Mouse (Mus musculus): ENCODE measurements around the gene Ctse. TPM values are rescaled to one million over a fixed set of nuclear protein-coding genes. Genes with fewer than 3 reads are reported as not detected.
A peak's percentile ranks its signal among the peaks of the same experiment; 100 is the strongest.
"Not testable (repeated sequence)": the region's sequence is repeated elsewhere in the genome, so short reads cannot be mapped to it uniquely, and the experiment has no call there.

Gene Ctse
- total RNA-seq (2022), result 1 to 10 TPM in 1 of 4 experiments, under 1 TPM in 3; 0.27 to 1.3 (median 0.80) TPM

GRCm38 (mm10) chr1:131637791-131638540 lies at the start of gene Ctse:
TSS of gene Ctse (plus strand) at chr1:131638306.
- no peak for DNase-seq (ENCODE audit: low spot score)

- DNase-seq (ENCODE audit: low spot score), result no peak
Observed at GRCm38 (mm10) chr1:131598905-131599304, 39.2 kb upstream of the Ctse start, which contains the start of gene Avpr1b. TSS of gene Avpr1b (plus strand) at chr1:131599239.

DNA sequence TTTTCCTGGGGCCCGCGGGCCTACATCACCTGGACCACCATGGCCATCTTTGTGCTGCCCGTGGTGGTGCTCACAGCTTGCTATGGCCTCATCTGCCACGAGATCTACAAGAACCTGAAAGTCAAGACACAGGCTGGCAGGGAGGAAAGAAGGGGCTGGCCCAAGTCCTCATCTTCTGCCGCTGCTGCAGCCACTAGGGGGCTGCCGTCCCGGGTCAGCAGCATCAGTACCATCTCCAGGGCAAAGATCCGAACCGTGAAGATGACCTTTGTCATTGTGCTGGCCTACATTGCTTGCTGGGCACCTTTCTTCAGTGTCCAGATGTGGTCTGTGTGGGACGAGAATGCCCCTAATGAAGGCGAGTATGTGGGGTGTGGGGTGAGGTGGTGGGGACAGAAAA lies 37.8 kb upstream of the Ctse start:
- DNase-seq (ENCODE audit: low spot score), result no peak

- no peak for DNase-seq (ENCODE audit: low spot score)
Observed at GRCm38 (mm10) chr1:131606719-131607118, 31.4 kb upstream of the Ctse start.

DNA sequence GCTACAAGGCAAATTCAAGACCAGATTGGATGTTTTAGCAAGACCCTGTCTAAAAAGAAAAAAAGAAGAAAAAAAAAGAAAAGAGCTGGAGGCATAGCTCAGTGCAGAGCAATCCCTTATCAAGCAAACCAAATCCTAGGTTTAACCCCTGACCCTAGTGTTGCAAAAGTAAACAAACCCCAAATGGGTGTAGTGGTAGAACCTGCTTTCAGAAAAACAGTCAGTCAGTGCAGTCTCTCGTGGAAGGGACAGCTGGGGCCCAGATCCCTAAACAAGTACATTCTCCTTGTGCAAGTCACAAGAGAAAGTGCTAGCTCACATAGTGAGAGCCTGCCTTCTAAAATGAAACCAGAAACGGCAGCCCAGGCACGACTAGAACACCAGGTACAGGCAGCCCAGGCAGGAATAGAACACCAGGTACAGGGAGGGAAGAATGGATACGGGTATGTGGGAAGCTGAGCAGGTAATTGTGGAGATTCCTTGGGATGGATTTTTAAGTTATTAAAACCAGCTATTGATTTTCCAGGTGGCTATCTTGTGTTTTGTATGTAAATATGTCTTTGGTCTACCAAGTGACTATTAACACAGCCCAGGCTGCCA lies 25.4 kb upstream of the Ctse start:
- DNase-seq (ENCODE audit: low spot score), result no peak

DNA sequence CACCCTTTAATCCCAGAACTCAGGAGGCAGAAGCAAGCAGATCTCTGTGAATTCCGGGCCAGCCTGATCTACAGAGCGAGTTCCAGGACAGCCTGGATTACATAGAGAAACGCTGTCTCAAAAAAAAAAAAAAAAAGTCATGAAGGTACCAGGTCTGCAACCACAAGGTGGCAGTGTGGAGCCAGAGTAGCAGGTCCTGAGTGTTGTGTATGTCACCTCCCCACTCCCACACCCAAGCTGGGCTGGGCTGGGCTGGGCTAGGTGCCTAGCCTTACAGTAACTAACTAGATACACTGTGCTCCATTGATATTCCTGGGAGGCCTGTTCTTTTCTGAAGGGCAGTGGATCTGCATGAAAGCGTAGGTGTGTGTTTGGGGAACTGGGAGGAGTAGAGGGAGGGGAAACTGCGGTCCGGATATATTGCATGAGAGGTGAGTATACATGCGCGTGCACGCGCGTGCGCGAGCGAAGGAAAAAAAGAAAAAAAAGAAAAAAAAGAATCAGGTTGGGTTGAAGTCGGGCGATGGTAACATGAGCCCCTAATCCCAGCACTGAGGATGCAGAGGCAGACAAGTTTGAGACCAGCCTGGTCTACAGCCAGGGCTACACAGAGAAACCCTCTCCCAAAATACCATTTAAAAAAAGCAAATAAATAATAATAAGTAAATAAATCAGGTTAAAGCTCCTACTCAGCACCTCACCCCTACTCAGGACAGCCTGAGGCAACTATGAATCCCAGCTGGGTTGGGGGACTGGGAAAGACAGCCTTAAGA lies 24.6 kb upstream of the Ctse start:
- peak; percentile 44 for DNase-seq (ENCODE audit: low spot score)

DNA sequence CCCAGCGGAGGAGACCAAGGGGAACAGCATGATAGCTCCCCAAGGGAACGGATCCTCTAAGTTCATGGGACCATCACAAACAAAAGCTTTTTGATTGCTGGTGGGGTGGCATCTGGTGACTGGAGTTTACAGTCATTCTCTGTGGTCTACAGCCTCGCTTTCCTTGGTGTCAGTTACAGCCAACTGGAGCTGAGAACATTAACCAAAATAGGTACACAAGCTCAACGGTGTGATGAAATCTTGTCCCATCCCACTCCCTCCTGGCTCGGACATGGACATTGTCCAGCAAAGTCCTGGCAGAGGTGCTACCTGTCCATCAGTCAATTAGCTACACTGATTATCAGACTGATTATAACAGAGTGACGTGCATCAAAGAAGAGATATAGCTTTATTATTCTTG lies 23.5 kb upstream of the Ctse start:
- no peak for DNase-seq (ENCODE audit: low spot score)

GRCm38 (mm10) chr1:131616131-131616530 lies 22.0 kb upstream of the Ctse start:
- no peak for DNase-seq (ENCODE audit: low spot score)

DNA sequence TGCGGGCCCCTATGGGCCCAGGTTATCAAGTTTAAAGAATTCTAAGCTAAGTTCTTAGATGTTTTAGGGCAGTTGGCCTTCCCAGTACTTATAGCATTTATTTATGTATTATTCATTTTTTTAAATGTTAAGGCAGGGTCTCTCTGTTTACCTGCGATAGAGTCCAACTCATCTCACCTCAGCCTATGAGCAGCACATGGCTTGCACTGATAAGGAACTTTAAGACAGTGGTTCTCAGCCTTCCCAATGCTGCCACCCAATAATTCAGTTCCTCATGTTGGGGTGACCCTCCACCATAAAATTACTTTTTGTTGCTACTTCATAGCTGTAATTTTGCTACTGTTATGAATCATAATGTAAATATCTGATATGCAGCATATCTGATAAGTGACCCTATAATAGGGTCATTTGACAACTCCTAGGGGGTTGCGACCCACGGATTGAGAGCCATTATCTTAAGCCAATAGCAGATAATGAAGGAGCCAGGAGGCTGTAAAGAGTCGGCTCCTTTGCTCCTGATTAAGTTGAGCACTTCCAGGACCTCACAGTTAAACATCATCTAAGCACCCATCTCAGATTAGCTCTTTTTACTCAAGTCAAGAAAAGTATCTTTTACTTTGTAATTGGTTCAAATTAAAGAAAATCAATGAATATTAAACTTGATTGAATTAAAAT lies 21.4 kb upstream of the Ctse start:
- no peak for DNase-seq (ENCODE audit: low spot score)

- no peak for DNase-seq (ENCODE audit: low spot score)
Observed at GRCm38 (mm10) chr1:131618576-131618975, 19.5 kb upstream of the Ctse start.

GRCm38 (mm10) chr1:131619348-131619747 lies 18.8 kb upstream of the Ctse start:
- DNase-seq (ENCODE audit: low spot score), result no peak

DNA sequence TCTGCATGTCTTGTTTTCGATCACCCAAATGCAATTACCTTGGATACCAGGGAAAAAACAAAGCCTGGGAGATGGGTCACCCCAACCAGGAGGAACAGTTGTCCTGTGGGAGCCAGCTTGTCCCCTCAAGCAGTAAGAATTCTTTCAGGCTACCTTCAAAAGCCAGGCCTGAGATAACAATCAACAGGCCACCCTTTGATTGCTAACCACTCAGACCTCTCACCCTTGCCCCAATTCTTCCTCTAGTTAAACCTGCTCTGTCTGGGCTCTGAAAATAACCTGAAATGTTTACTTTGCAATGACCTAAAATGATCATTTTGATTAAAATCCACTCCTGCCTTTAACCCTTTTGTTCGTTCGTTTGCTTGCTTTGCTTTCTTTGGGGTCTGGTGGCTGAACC lies 14.5 kb upstream of the Ctse start:
- DNase-seq (ENCODE audit: low spot score), result no peak

GRCm38 (mm10) chr1:131624175-131624835 lies 13.8 kb upstream of the Ctse start:
- no peak for DNase-seq (ENCODE audit: low spot score)

- no peak for DNase-seq (ENCODE audit: low spot score)
Observed at GRCm38 (mm10) chr1:131626200-131626599, 11.9 kb upstream of the Ctse start.

GRCm38 (mm10) chr1:131632216-131632615 lies 5.9 kb upstream of the Ctse start:
- not testable (repeated sequence) for DNase-seq (ENCODE audit: low spot score)

GRCm38 (mm10) chr1:131634495-131634894 lies 3.6 kb upstream of the Ctse start:
- no peak for DNase-seq (ENCODE audit: low spot score)

DNA sequence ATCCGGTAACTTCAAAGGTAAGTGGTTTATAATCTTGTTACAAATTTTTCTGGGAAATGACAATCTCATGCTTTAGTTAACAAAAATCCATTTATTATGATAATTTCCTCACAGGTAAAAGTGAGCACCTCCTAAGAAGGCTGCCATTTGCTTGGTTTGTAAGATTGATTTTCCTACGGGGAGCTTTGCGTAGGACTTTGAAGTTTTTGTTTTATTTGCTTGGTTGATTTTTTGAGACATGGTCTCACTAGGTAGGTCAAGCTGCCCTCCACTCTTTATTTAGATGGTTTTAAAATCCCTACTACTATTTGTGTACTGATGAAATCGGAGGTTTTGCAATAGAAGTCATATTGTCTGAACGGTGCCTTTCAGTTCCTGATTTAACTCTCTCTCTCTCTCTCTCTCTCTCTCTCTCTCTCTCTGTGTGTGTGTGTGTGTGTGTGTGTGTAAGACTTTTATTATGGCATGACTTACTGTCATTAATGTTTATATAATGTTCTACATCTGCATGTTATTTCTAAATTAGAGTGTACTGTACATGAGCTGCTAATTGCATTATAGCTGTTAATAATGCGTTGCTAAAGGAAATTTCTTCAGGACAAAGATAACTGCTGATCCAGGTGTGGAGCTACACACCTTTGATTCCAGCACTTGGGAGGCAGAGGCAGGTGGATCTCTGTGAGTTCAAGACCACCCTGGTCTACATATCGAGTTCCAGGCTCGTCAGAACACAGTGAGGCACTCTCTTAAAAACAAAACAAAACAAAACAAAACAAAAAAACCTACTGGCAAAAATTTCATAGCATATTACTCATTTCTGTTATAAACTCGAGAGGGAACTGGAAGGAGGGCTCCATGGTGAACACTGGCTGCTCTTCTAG lies 675 bp downstream of the Ctse start:
- DNase-seq (ENCODE audit: low spot score), result no peak

GRCm38 (mm10) chr1:131640062-131640461 lies 2.0 kb downstream of the Ctse start:
- DNase-seq (ENCODE audit: low spot score), result no peak

DNA sequence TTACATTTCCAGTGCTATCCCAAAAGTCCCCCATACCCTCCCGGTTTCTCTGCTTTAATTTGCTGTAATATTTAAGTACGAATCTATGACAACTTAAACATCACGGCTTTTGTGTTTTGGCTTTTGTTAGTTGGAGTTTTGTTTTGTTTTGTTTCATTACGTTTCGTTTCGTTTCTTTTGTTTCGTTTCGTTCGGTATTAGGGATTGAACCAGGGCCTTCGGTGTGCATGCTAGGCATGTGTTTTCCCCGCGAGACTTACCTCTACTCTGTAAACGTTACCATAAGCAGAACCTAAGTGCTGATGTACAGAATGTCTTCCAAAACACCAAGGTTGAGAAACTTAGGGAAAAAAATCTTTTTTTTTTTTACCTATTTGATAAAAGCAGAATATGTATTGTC lies 3.5 kb downstream of the Ctse start:
- DNase-seq (ENCODE audit: low spot score), result no peak

DNA sequence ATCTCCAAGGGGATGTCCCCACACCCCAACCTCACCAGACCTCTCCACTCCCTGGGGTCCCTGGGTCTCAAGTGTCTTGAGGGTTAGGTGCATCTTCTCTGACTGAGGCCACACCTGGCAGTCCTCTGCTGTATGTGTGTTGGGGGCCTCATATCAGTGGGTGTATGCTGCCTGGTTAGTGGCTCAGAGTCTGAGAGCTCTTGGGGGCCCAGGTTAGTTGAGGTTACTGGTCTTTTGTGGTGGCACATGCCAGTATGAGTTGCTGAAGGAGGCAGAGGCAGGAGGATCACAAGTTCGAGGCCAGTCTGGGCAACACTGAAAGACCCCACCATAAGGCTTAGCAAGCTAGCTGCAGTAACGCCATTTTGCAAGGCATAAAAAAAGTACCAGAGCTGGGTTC lies 4.1 kb downstream of the Ctse start:
- DNase-seq (ENCODE audit: low spot score), result no peak
